8 mouse cellular contexts compared by ENCODE assay signal in genomic region chr15:8108966-8109743, GRCm38 (mm10). TPM values are rescaled to one million over a fixed set of nuclear protein-coding genes. Genes with fewer than 3 reads are reported as not detected.
DNase-seq lines count a peak whose midpoint lies in the region; ATAC-seq and TF ChIP-seq lines count a peak whose summit lies in the region.

Gene Nup155, plus strand, starts transcription at chr15:8109273.

- no peaks in the 10 kb centered on the region for H3K4me1 ChIP-seq in cortical plate, adult 2 months (ENCODE audit: control insufficient read depth, insufficient read depth, low read length)
- peaks cover 24% of the 10 kb centered on the region for H3K4me1 ChIP-seq in megakaryocyte, embryonic 14.5 days

- H3K27ac ChIP-seq in cortical plate, adult 2 months (ENCODE audit: insufficient read depth, low read length) = no peak within 1 kb of the TSS

- H3K9me3 ChIP-seq in megakaryocyte, embryonic 14.5 days = no peaks in the 10 kb centered on the region

- peak; percentile 90 for TF ChIP-seq POLR2A in cortical plate, adult 2 months (IDR thresholded peaks at IDR 0.05; ENCODE audit: extremely low read depth, insufficient read depth, low read length)

- no peak for TF ChIP-seq CTCF in cortical plate, adult 2 months (IDR thresholded peaks at IDR 0.05; ENCODE audit: extremely low read depth, insufficient read depth, low read length)

- peak; percentile 99 for ATAC-seq in activated CD4-positive, CD25-positive, alpha-beta regulatory T cell, adult 4 months

- peak; percentile 81 to 85 for DNase-seq in gastrocnemius, adult 8-10 months (ENCODE audit: low spot score in 2 of 2)
- peak; percentile 73 for DNase-seq in hindlimb bud, embryonic 11.5 days (ENCODE audit: extremely low spot score, low read depth, low spot score)
- DNase-seq in left cerebral cortex, adult 8-10 months (ENCODE audit: low spot score in 2 of 2) = peak; percentile 87 to 88
- DNase-seq in right cerebral cortex, postnatal 10 days (ENCODE audit: low spot score in 2 of 2) = peak; percentile 96
- DNase-seq in urinary bladder, postnatal 25 days (ENCODE audit: low spot score) = peak; percentile 87

- peaks cover 26% of the 10 kb centered on the region for H3K36me3 ChIP-seq in megakaryocyte, embryonic 14.5 days (replicated peaks; ENCODE audit: low read length)

- peak within 1 kb of the TSS; percentile 67 for H3K4me3 ChIP-seq in cortical plate, adult 2 months (ENCODE audit: insufficient read depth, low read length)
- peak within 1 kb of the TSS; percentile 93 for H3K4me3 ChIP-seq in megakaryocyte, embryonic 14.5 days (replicated peaks)

- no peaks in the 10 kb centered on the region for H3K27me3 ChIP-seq in megakaryocyte, embryonic 14.5 days (replicated peaks)

RNA-seq across cellular contexts. Expression of gene Nup155, which starts in this region (rescaled TPM):
- polyA plus RNA-seq in activated CD4-positive, CD25-positive, alpha-beta regulatory T cell, adult 4 months (2017; shearing (Covaris generic)) = 1 to 10 TPM; 8.2 to 9.6 TPM
- polyA plus RNA-seq in cortical plate, adult 2 months (2012; rRNA removed) = 11.5 TPM in 2 replicates
- total RNA-seq in gastrocnemius, adult 8-10 months (2022) = 1 to 10 TPM; 8.5 to 9.0 (median 8.8) TPM
- 10 to 100 TPM; 14.8 to 20.7 (median 18.6) TPM for total RNA-seq in left cerebral cortex, adult 8-10 months (2022)
- polyA plus RNA-seq in megakaryocyte, embryonic 14.5 days (2012; ENCODE audit: insufficient read depth, low replicate concordance) = 1.0 TPM in 1 of 2 replicates, not detected in the other
